Mouse (Mus musculus) liver, embryonic 14.5 days (tissue): ENCODE data around the gene Sec16a. TPM values are rescaled to one million over a fixed set of nuclear protein-coding genes. Genes with fewer than 3 reads are reported as not detected.

Experiments used
- ATAC-seq: fragments of 200-750 bp; cut with Nextera tagmentation; 2 replicates; pipeline ENCODE4 v1.8.0; 2017; ENCODE audit warnings: moderate number of reproducible peaks, mild to moderate bottlenecking, moderate library complexity; ENCODE audit not compliant: insufficient read depth
- DNase-seq, 3 experiments: peaks; one replicate each; pipeline ENCODE4 v3.0.0-alpha.2; 2012 to 2013; ENCODE audit warnings: low read depth in 3 of 3, low spot score in 3 of 3
- H3K27ac ChIP-seq: fragments of 300-500 bp; sonication (generic); 2 replicates; pipeline ENCODE4 v1.5.1; 2014; ENCODE audit warnings: moderate library complexity, mild to moderate bottlenecking, control low read depth, inconsistent platforms
- H3K27me3 ChIP-seq: fragments of 300-500 bp; sonication (generic); 2 replicates; pipeline ENCODE4 v1.6.1; 2014; ENCODE audit warnings: mild to moderate bottlenecking, low read length, moderate library complexity; ENCODE audit not compliant: control insufficient read depth, insufficient read depth
- H3K36me3 ChIP-seq: fragments of 300-500 bp; sonication (generic); replicated peaks from 2 replicates; pipeline ENCODE4 v1.6.1; 2014; ENCODE audit warnings: low read depth; ENCODE audit not compliant: control insufficient read depth, insufficient read depth
- H3K4me1 ChIP-seq, 2 experiments: fragments of 200-500 bp in 1 of 2; fragments of 300-500 bp in 1 of 2; sonication (generic) in 1 of 2; replicated peaks; 2 replicates each; pipeline ENCODE4 v1.6.1; 2012 to 2014; ENCODE audit warnings: antibody characterized with exemption in 1 of 2, inconsistent platforms in 1 of 2, low read length in 1 of 2; ENCODE audit not compliant: control insufficient read depth in 2 of 2, insufficient read depth in 2 of 2
- H3K4me2 ChIP-seq: fragments of 300-500 bp; sonication (generic); 2 replicates; pipeline ENCODE4 v1.6.1; 2014; ENCODE audit warnings: low read depth, mild to moderate bottlenecking, control low read depth, moderate library complexity
- H3K4me3 ChIP-seq, 2 experiments: fragments of 200-500 bp in 1 of 2; fragments of 300-500 bp in 1 of 2; sonication (generic) in 1 of 2; 2 replicates each; pipeline ENCODE4 v1.5.1; 2012 to 2014; ENCODE audit warnings: low read depth in 2 of 2, low read length in 2 of 2, mild to moderate bottlenecking in 2 of 2, control low read depth in 1 of 2, inconsistent platforms in 1 of 2, moderate library complexity in 1 of 2; ENCODE audit not compliant: insufficient read depth in 1 of 2
- H3K9ac ChIP-seq: fragments of 300-500 bp; sonication (generic); replicated peaks from 2 replicates; pipeline ENCODE4 v1.6.1; 2014; ENCODE audit warnings: mild to moderate bottlenecking, control low read depth, moderate library complexity
- H3K9me3 ChIP-seq: fragments of 300-500 bp; sonication (generic); 2 replicates; pipeline ENCODE4 v1.6.1; 2016; ENCODE audit warnings: low read length, mixed read lengths; ENCODE audit not compliant: control insufficient read depth
- CTCF ChIP-seq: IDR thresholded peaks from 2 replicates; pipeline ENCODE4 v1.5.1; 2016; ENCODE audit warnings: antibody characterized with exemption, low read depth, control low read depth
- EP300 ChIP-seq: IDR thresholded peaks from 2 replicates; pipeline ENCODE4 v1.6.1; 2016; ENCODE audit warnings: antibody characterized with exemption, low read depth
- WGBS: fragments of 180-500 bp; shearing (Covaris S2); extraction: QIAGEN DNeasy Blood & Tissue Kit; methylation state at CpG from one replicate; pipeline ENCODE4 v1.1.7; 2014; ENCODE audit not compliant: insufficient replicate concordance; 5-methylcytosine and 5-hydroxymethylcytosine counted together
- polyA plus RNA-seq, 2 experiments: library from polyadenylated mRNA; depleted of rRNA in 1 of 2; stranded (reverse) in 1 of 2; unstranded in 1 of 2; fragments of >200 nt; fragmentation: Nextera tagmentation in 1 of 2; extraction: Ambion mirVana in 1 of 2; gene quantifications; 2 replicates each; pipeline versions ENCODE4 v1.2.1 to v1.2.3; 2012 to 2014

Sec16a gene
- polyA plus RNA-seq, 2 experiments, result 9.3 to 10.5 TPM

- H3K9ac ChIP-seq, result no peak overlapping the region
- H3K27ac ChIP-seq, result no peak overlapping the region
- ATAC-seq (no peak), DNase-seq (no peak)
- H3K27me3 ChIP-seq, result no peaks in the 10 kb centered on the region
- no peaks in the 10 kb centered on the region for H3K9me3 ChIP-seq
- TF ChIP-seq CTCF, result no peak
- TF ChIP-seq EP300, result no peak
- peaks cover 17% of the 10 kb centered on the region for H3K36me3 ChIP-seq
- H3K4me3 ChIP-seq, result no peak overlapping the region
- no peak overlapping the region for H3K4me2 ChIP-seq
- peaks cover 10 to 11% of the 10 kb centered on the region in 2 experiments for H3K4me1 ChIP-seq
- 80% methylated on average over 4 of the region's 4 CpGs for WGBS
These were observed 3.8 kb downstream of the Sec16a start for GRCm38 (mm10) chr2:26441261-26441660.

GRCm38 (mm10) chr2:26439671-26440070 is 5.3 kb downstream of the Sec16a start:
- Histone ChIP-seq H3K36me3 (peaks cover 17% of the 10 kb centered on the region), H3K27me3 (no peaks in the 10 kb centered on the region), H3K4me2 (no peak overlapping the region), H3K9me3 (no peaks in the 10 kb centered on the region), H3K27ac (no peak overlapping the region), H3K4me3 (no peak overlapping the region), H3K4me1 (peaks cover 10 to 11% of the 10 kb centered on the region in 2 experiments), H3K9ac (no peak overlapping the region)
- TF ChIP-seq EP300 (no peak), CTCF (no peak)
- DNase-seq (no peak), ATAC-seq (no peak)
- WGBS, result 76% methylated on average over 6 of the region's 6 CpGs

GRCm38 (mm10) chr2:26438373-26438772 is 6.6 kb downstream of the Sec16a start:
- H3K9ac ChIP-seq, result no peak overlapping the region
- H3K4me1 ChIP-seq, result 0 out of 4 replicates have a peak, but pooled peaks cover under 1 to 4% of the 10 kb centered on the region in 2 experiments
- DNase-seq, result no peak
- 80% methylated on average over 7 of the region's 7 CpGs for WGBS
- H3K27me3 ChIP-seq, result no peaks in the 10 kb centered on the region
- TF ChIP-seq CTCF (no peak), EP300 (no peak)
- H3K36me3 ChIP-seq, result peaks cover 17% of the 10 kb centered on the region
- H3K4me3 ChIP-seq, result no peak overlapping the region
- H3K4me2 ChIP-seq, result no peak overlapping the region
- no peaks in the 10 kb centered on the region for H3K9me3 ChIP-seq
- ATAC-seq, result no peak
- no peak overlapping the region for H3K27ac ChIP-seq

- 67% methylated on average over 4 of the region's 4 CpGs for WGBS
- Histone ChIP-seq H3K9ac (no peak overlapping the region), H3K27me3 (no peaks in the 10 kb centered on the region), H3K4me1 (0 out of 4 replicates have a peak, but pooled peaks cover 0 to 4% of the 10 kb centered on the region in 2 experiments), H3K9me3 (no peaks in the 10 kb centered on the region), H3K36me3 (peaks cover 21% of the 10 kb centered on the region), H3K4me2 (0 out of 2 replicates have a peak overlapping the region, but pooled peaks have one; percentile 11), H3K27ac (no peak overlapping the region), H3K4me3 (no peak overlapping the region)
- no peak for ATAC-seq
- no peak for TF ChIP-seq EP300
- no peak for TF ChIP-seq CTCF
- DNase-seq, result no peak
These were observed 7.8 kb downstream of the Sec16a start for GRCm38 (mm10) chr2:26437221-26437620.

GRCm38 (mm10) chr2:26434791-26435572 is 10.0 kb downstream of the Sec16a start:
- WGBS, result 70% methylated on average over 7 of the region's 7 CpGs
- peaks cover 22% of the 10 kb centered on the region for H3K36me3 ChIP-seq
- no peak overlapping the region for H3K9ac ChIP-seq
- H3K4me2 ChIP-seq, result no peak overlapping the region
- H3K4me1 ChIP-seq, result 0 out of 4 replicates have a peak, but pooled peaks cover 0 to 4% of the 10 kb centered on the region in 2 experiments
- TF ChIP-seq EP300, result no peak
- no peak for TF ChIP-seq CTCF
- no peak overlapping the region for H3K4me3 ChIP-seq
- H3K27me3 ChIP-seq, result no peaks in the 10 kb centered on the region
- no peaks in the 10 kb centered on the region for H3K9me3 ChIP-seq
- H3K27ac ChIP-seq, result no peak overlapping the region
- DNase-seq (peak in 1 of 3 experiments; percentile 16), ATAC-seq (peak; percentile 71)
